Mouse (Mus musculus) spleen, postnatal 4 days (tissue): ENCODE measurements around the gene Hoxa1.

ENCODE experiments used
- DNase-seq, 2 experiments: peaks; one replicate each; pipeline ENCODE4 v3.0.0; 2022; ENCODE audit warnings: low spot score in 2 of 2

Gene Hoxa1

GRCm38 (mm10) chr6:52159164-52159761, 1.1 kb upstream of the Hoxa1 start:
- peak in 1 of 2 experiments; percentile 52 for DNase-seq

GRCm38 (mm10) chr6:52157466-52158275, 446 bp downstream of the Hoxa1 start:
- DNase-seq = no peak

- no peak for DNase-seq
These were observed 1.4 kb downstream of the Hoxa1 start for GRCm38 (mm10) chr6:52156551-52157200.

GRCm38 (mm10) chr6:52155471-52155870, 2.6 kb downstream of the Hoxa1 start:
- no peak for DNase-seq

GRCm38 (mm10) chr6:52154044-52154443, 4.1 kb downstream of the Hoxa1 start:
- no peak for DNase-seq

- no peak for DNase-seq
These were observed 4.8 kb downstream of the Hoxa1 start for GRCm38 (mm10) chr6:52153270-52153669.

- no peak for DNase-seq
These were observed 5.6 kb downstream of the Hoxa1 start for GRCm38 (mm10) chr6:52152226-52153193.

GRCm38 (mm10) chr6:52151571-52151970, 6.5 kb downstream of the Hoxa1 start:
- no peak for DNase-seq

- no peak for DNase-seq
These were observed 7.6 kb downstream of the Hoxa1 start for GRCm38 (mm10) chr6:52150401-52150966.

- no peak for DNase-seq
These were observed 19.0 kb downstream of the Hoxa1 start for GRCm38 (mm10) chr6:52139115-52139514.

GRCm38 (mm10) chr6:52138576-52138975, 19.5 kb downstream of the Hoxa1 start:
- DNase-seq = no peak

GRCm38 (mm10) chr6:52137841-52138535, 20.1 kb downstream of the Hoxa1 start:
- no peak for DNase-seq

GRCm38 (mm10) chr6:52123673-52124072, 34.4 kb downstream of the Hoxa1 start:
- no peak for DNase-seq

GRCm38 (mm10) chr6:52121173-52121572, 36.9 kb downstream of the Hoxa1 start:
- DNase-seq = no peak

- no peak for DNase-seq
These were observed 39.0 kb downstream of the Hoxa1 start for GRCm38 (mm10) chr6:52118903-52119635.

GRCm38 (mm10) chr6:52115899-52116298, 42.2 kb downstream of the Hoxa1 start:
- no peak for DNase-seq

- DNase-seq = no peak
These were observed 46.3 kb downstream of the Hoxa1 start for GRCm38 (mm10) chr6:52111846-52112245.

GRCm38 (mm10) chr6:52107400-52107799, 50.7 kb downstream of the Hoxa1 start:
- no peak for DNase-seq

- DNase-seq = no peak
These were observed 51.4 kb downstream of the Hoxa1 start for GRCm38 (mm10) chr6:52106716-52107115.

GRCm38 (mm10) chr6:52106178-52106577, 51.9 kb downstream of the Hoxa1 start:
- no peak for DNase-seq
